Mouse (Mus musculus): ENCODE measurements around the gene Gm48552. TPM values are rescaled to one million over a fixed set of nuclear protein-coding genes. Genes with fewer than 3 reads are reported as not detected.

Gene Gm48552
- polyA plus RNA-seq, 1 experiment from 2014 or later, result 1.0 TPM

DNA sequence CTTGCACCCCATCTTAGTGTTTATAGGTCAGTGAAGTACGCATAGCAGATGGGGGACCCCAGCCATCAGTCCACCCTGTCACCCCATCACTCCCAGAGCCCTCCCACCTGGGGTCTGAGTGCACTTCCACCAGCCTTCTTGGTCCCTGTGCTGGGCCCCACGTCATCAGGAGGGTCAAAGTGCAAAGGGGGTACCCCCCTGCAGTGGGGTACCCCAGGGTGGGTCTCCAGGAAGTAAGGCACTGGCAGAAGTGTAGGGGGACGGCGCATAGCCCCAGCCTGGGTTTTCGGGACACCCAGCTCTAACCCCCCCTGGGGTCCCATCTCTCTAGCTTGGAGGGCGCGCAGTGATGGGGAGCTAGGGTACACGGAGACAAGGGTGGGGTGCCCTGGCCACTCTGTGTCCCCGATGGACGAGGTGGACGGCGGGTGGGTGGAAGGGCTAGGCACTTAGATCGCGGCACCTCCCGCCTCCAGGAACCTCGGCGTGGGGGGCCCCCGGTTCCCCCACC is 11.0 kb downstream of the Gm48552 start:
- Histone ChIP-seq H3K36me3 (ENCODE audit: control insufficient read depth, insufficient read depth, low read length) (peaks cover 71% of the 10 kb centered on the region), H3K27ac (replicated peaks in 1 of 2; ENCODE audit: control insufficient read depth in 1 of 2, insufficient read depth in 1 of 2, low read depth in 2 of 2, low read length in 2 of 2) (no peak overlapping the region), H3K4me2 (ENCODE audit: low read length) (no peak overlapping the region), H3K4me3 (ENCODE audit: control insufficient read depth in 1 of 2, insufficient read depth in 1 of 2, low read depth in 1 of 2, low read length in 2 of 2) (no peak overlapping the region), H3K27me3 (ENCODE audit: control insufficient read depth, insufficient read depth, low read length) (no peaks in the 10 kb centered on the region), H3K9me3 (ENCODE audit: control insufficient read depth, low read length) (no peaks in the 10 kb centered on the region), H3K4me1 (ENCODE audit: control insufficient read depth in 2 of 2, insufficient read depth in 2 of 2, low read length in 2 of 2) (peaks cover 19 to 32% of the 10 kb centered on the region in 2 experiments), H3K9ac (ENCODE audit: low read length) (no peak overlapping the region)
- WGBS, result 76% methylated on average over 18 of the region's 18 CpGs
- ATAC-seq (ENCODE audit: insufficient number of reproducible peaks, insufficient read depth, low FRiP score, low read depth), result no peak

DNA sequence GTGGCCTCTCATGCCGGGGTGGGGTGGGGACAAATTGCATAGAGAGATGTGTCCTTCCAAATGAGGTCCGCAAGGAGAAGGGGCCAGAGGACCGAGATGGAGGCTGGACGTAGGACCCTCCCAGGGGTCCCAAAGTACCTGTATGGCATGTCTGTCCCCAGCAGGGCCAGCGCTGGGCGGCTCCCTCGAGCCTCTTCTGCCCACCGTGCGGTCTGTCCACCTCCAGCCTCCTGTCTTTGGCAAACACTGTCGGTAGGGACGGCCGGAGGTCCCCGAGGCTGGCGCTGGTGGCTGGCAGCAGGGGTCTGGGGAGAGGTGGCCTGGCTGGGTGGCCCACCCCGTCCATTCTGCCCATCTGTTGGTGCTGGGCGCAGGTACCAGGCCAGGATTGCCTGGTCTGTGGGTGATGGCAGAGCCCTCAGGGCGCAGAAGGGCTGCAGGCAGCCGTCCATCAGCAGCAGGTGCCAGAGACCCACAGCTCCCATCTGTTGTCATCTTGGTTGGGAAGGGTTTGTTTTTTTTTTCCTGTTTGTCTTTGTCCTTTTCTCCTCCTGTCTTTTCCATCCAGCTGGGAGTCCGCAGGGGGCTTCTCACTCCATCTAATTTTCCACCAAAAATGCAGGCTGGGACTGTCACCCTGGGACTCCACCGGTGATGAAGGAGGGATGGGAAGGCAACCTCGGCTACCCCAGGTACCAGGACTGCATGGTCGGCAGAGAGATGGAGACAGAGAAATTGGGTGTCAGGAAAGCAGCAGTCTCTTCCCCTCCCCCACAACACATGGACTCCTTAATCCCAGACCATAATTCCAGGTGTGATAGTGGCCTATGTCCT is 11.8 kb downstream of the Gm48552 start:
- ATAC-seq (ENCODE audit: insufficient number of reproducible peaks, insufficient read depth, low FRiP score, low read depth), result no peak
- Histone ChIP-seq H3K27me3 (ENCODE audit: control insufficient read depth, insufficient read depth, low read length) (no peaks in the 10 kb centered on the region), H3K9ac (ENCODE audit: low read length) (no peak overlapping the region), H3K4me3 (ENCODE audit: control insufficient read depth in 1 of 2, insufficient read depth in 1 of 2, low read depth in 1 of 2, low read length in 2 of 2) (no peak overlapping the region), H3K36me3 (ENCODE audit: control insufficient read depth, insufficient read depth, low read length) (peaks cover 78% of the 10 kb centered on the region), H3K4me2 (ENCODE audit: low read length) (no peak overlapping the region), H3K9me3 (ENCODE audit: control insufficient read depth, low read length) (no peaks in the 10 kb centered on the region), H3K27ac (replicated peaks in 1 of 2; ENCODE audit: control insufficient read depth in 1 of 2, insufficient read depth in 1 of 2, low read depth in 2 of 2, low read length in 2 of 2) (no peak overlapping the region), H3K4me1 (ENCODE audit: control insufficient read depth in 2 of 2, insufficient read depth in 2 of 2, low read length in 2 of 2) (peaks cover 19 to 32% of the 10 kb centered on the region in 2 experiments)
- WGBS, result 65% methylated on average over 22 of the region's 22 CpGs

DNA sequence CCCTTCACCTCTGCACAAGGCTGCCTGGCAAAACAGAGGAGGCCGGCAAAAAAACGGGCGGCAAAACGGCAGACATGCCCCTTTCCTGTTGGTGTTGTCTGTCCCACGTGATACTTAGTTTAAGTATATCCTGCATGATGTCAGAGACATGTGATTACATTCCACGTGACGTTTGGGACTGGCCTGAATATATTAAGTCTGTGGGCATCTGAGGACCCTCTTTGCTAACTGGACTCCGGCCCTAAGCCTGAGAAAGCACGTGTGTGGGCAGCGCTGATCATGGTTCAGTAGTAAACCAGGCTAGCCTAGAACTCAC is 12.4 kb downstream of the Gm48552 start:
- no peaks in the 10 kb centered on the region for H3K27me3 ChIP-seq (ENCODE audit: control insufficient read depth, insufficient read depth, low read length)

DNA sequence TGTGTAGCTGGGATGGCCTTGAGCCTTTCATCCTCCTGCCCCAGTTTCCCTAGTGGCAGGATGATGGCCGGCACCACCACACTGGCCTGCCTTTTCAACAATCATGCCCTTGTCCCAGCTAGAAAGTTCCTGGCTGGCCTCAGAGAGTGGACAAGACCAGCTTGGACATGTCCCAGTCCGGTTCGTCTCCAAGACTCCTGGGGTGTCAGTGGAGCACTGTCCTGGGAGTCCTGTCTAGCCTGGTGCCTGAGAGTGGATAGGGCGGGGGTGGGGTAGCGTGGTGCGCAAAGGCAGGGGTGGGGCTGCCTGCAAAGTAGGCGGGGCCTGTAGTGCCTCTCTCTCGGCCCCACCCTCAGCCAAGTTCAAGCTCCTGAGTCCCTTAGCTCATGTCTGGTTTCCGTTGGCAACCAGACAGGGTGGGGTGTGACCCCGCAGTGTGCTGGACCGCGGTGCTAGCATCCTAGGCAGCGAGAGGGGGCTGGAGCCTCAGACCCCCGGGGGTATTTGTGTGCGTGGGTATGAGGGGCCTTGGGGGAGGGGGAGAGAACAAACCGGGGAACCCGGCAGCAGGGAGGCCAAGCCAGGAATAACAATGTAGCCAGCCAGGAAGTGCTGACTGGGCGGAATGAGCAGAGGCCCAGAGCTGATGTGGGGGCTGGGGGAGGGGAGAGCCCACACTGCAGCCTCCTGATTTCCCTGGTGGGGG is 12.9 kb downstream of the Gm48552 start:
- peaks cover 23 to 41% of the 10 kb centered on the region in 2 experiments for H3K4me1 ChIP-seq (ENCODE audit: control insufficient read depth in 2 of 2, insufficient read depth in 2 of 2, low read length in 2 of 2)
- H3K4me2 ChIP-seq (ENCODE audit: low read length), result peak overlapping the region; percentile 49
- peaks cover 87% of the 10 kb centered on the region for H3K36me3 ChIP-seq (ENCODE audit: control insufficient read depth, insufficient read depth, low read length)
- no peaks in the 10 kb centered on the region for H3K9me3 ChIP-seq (ENCODE audit: control insufficient read depth, low read length)
- peak overlapping the region; percentile 90 to 91 for H3K27ac ChIP-seq (replicated peaks in 1 of 2; ENCODE audit: control insufficient read depth in 1 of 2, insufficient read depth in 1 of 2, low read depth in 2 of 2, low read length in 2 of 2)
- ATAC-seq (ENCODE audit: insufficient number of reproducible peaks, insufficient read depth, low FRiP score, low read depth), result peak; percentile 77
- no peak overlapping the region; a peak in 1 of 4 replicates for H3K4me3 ChIP-seq (ENCODE audit: control insufficient read depth in 1 of 2, insufficient read depth in 1 of 2, low read depth in 1 of 2, low read length in 2 of 2)
- WGBS, result 8% methylated on average over 18 of the region's 18 CpGs
- no peaks in the 10 kb centered on the region for H3K27me3 ChIP-seq (ENCODE audit: control insufficient read depth, insufficient read depth, low read length)
- H3K9ac ChIP-seq (ENCODE audit: low read length), result peak overlapping the region; percentile 59

More for the DNA sequence above, 12.4 kb downstream of the Gm48552 start:
- WGBS, result 31% methylated on average over 10 of the region's 10 CpGs
- Histone ChIP-seq H3K36me3 (ENCODE audit: control insufficient read depth, insufficient read depth, low read length) (peaks cover 84% of the 10 kb centered on the region), H3K4me3 (ENCODE audit: control insufficient read depth in 1 of 2, insufficient read depth in 1 of 2, low read depth in 1 of 2, low read length in 2 of 2) (no peak overlapping the region), H3K4me1 (ENCODE audit: control insufficient read depth in 2 of 2, insufficient read depth in 2 of 2, low read length in 2 of 2) (peaks cover 19 to 37% of the 10 kb centered on the region in 2 experiments), H3K9me3 (ENCODE audit: control insufficient read depth, low read length) (no peaks in the 10 kb centered on the region), H3K4me2 (ENCODE audit: low read length) (peak overlapping the region; percentile 49; the same call in 1 of the 2 replicates), H3K27ac (replicated peaks in 1 of 2; ENCODE audit: control insufficient read depth in 1 of 2, insufficient read depth in 1 of 2, low read depth in 2 of 2, low read length in 2 of 2) (peak overlapping the region; percentile 65 to 91), H3K9ac (ENCODE audit: low read length) (no peak overlapping the region)
- ATAC-seq (ENCODE audit: insufficient number of reproducible peaks, insufficient read depth, low FRiP score, low read depth), result no peak

DNA sequence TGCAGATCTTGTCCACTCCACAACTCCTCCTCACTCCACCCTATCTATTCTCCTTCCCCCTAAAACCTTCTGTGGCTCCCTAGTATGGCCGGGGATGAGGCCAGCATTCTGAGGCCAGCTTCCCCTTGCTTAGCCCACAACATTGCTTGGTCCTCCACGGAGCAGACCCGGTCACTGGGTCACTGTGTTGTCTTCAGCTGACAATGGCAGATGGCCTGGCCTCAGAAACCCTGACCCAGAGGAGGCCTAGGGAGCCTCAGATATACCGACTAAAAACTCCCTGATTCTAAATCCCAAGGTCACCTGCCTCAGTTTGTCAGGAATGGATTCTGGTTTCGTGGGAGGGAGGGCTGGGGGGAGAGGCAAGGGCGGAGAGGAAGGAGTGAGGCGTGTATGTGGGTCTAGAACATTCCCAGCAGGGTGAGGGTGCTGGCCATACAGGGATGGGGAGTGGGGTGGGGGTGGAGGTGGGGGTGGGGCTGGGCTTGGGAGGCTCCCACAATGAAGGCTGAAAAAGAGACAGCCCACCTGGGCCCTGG is 13.5 kb downstream of the Gm48552 start:
- Histone ChIP-seq H3K27me3 (ENCODE audit: control insufficient read depth, insufficient read depth, low read length) (no peaks in the 10 kb centered on the region), H3K9me3 (ENCODE audit: control insufficient read depth, low read length) (no peaks in the 10 kb centered on the region), H3K4me2 (ENCODE audit: low read length) (peak overlapping the region; percentile 49), H3K36me3 (ENCODE audit: control insufficient read depth, insufficient read depth, low read length) (peaks cover 87% of the 10 kb centered on the region), H3K4me3 (ENCODE audit: control insufficient read depth in 1 of 2, insufficient read depth in 1 of 2, low read depth in 1 of 2, low read length in 2 of 2) (no peak overlapping the region; a peak in 1 of 4 replicates), H3K27ac (replicated peaks in 1 of 2; ENCODE audit: control insufficient read depth in 1 of 2, insufficient read depth in 1 of 2, low read depth in 2 of 2, low read length in 2 of 2) (peak overlapping the region; percentile 90 to 91), H3K9ac (ENCODE audit: low read length) (peak overlapping the region; percentile 59), H3K4me1 (ENCODE audit: control insufficient read depth in 2 of 2, insufficient read depth in 2 of 2, low read length in 2 of 2) (peaks cover 28 to 47% of the 10 kb centered on the region in 2 experiments)
- 0 out of 2 replicates have a peak, but pooled peaks have one; percentile 9 for ATAC-seq (ENCODE audit: insufficient number of reproducible peaks, insufficient read depth, low FRiP score, low read depth)
- 10% methylated on average over 7 of the region's 7 CpGs for WGBS

DNA sequence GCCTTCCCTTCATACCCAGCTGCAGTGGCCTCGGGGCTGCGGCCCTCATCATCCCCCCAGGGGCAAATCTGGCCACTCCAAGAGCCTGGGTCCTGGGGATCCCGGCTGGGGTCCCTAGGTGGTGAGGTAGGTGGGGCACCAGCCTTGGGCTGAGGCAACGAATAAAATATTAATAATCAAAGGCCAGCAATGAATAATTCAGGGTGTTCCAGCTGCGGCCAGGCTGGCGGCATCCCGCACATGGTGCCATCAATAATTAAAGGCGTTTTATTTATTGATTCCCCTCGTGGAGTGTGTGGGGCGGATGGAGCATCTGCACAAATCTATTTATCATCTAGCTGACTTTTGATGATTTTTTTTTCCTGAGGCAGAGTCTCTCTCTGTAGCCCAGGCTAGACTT is 14.7 kb downstream of the Gm48552 start:
- peaks cover 40 to 59% of the 10 kb centered on the region in 2 experiments for H3K4me1 ChIP-seq (ENCODE audit: control insufficient read depth in 2 of 2, insufficient read depth in 2 of 2, low read length in 2 of 2)
- 74% methylated on average over 10 of the region's 10 CpGs for WGBS
- peaks cover 83% of the 10 kb centered on the region for H3K36me3 ChIP-seq (ENCODE audit: control insufficient read depth, insufficient read depth, low read length)

DNA sequence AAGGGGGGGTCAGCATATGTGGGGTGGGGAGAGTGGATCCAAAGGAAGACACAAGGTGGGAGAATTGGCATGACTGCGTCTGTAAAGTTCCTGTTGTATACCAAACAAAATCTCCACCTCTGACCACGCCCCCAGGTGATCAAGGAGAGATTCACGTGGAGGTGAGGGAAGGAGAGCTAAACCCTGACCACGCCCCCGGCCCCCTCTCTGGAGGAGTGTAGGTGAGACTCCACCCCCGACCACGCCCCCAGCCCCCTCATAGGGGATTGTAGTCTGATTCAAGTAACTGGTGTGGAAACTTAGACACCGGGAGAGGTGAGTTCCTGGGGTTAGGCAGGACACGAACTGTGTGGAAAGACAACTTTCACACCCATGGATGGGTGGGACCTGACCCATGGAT is 15.3 kb downstream of the Gm48552 start:
- H3K4me2 ChIP-seq (ENCODE audit: low read length), result no peak overlapping the region
- no peak for ATAC-seq (ENCODE audit: insufficient number of reproducible peaks, insufficient read depth, low FRiP score, low read depth)
- no peak overlapping the region for H3K4me3 ChIP-seq (ENCODE audit: control insufficient read depth in 1 of 2, insufficient read depth in 1 of 2, low read depth in 1 of 2, low read length in 2 of 2)
- H3K36me3 ChIP-seq (ENCODE audit: control insufficient read depth, insufficient read depth, low read length), result peaks cover 78% of the 10 kb centered on the region
- no peak overlapping the region for H3K27ac ChIP-seq (replicated peaks in 1 of 2; ENCODE audit: control insufficient read depth in 1 of 2, insufficient read depth in 1 of 2, low read depth in 2 of 2, low read length in 2 of 2)
- H3K9ac ChIP-seq (ENCODE audit: low read length), result no peak overlapping the region
- no peaks in the 10 kb centered on the region for H3K27me3 ChIP-seq (ENCODE audit: control insufficient read depth, insufficient read depth, low read length)
- 36% methylated on average over 9 of the region's 9 CpGs for WGBS
- peaks cover 44 to 65% of the 10 kb centered on the region in 2 experiments for H3K4me1 ChIP-seq (ENCODE audit: control insufficient read depth in 2 of 2, insufficient read depth in 2 of 2, low read length in 2 of 2)
- no peaks in the 10 kb centered on the region for H3K9me3 ChIP-seq (ENCODE audit: control insufficient read depth, low read length)

More for the DNA sequence above, 14.7 kb downstream of the Gm48552 start:
- no peak for ATAC-seq (ENCODE audit: insufficient number of reproducible peaks, insufficient read depth, low FRiP score, low read depth)
- H3K27me3 ChIP-seq (ENCODE audit: control insufficient read depth, insufficient read depth, low read length), result no peaks in the 10 kb centered on the region
- H3K27ac ChIP-seq (replicated peaks in 1 of 2; ENCODE audit: control insufficient read depth in 1 of 2, insufficient read depth in 1 of 2, low read depth in 2 of 2, low read length in 2 of 2), result peak overlapping the region in 1 of 2 experiments; percentile 91; a peak in 2 of 4 replicates
- no peak overlapping the region for H3K4me3 ChIP-seq (ENCODE audit: control insufficient read depth in 1 of 2, insufficient read depth in 1 of 2, low read depth in 1 of 2, low read length in 2 of 2)
- peak overlapping the region; percentile 59; the same call in 1 of the 2 replicates for H3K9ac ChIP-seq (ENCODE audit: low read length)
- H3K9me3 ChIP-seq (ENCODE audit: control insufficient read depth, low read length), result no peaks in the 10 kb centered on the region
- no peak overlapping the region for H3K4me2 ChIP-seq (ENCODE audit: low read length)
